Mouse (Mus musculus): ENCODE data around the gene Hist2h3c2.

Hist2h3c2 gene

GRCm38 (mm10) chr3:96196437-96197128, 42.3 kb downstream of the Hist2h3c2 start:
- DNase-seq (ENCODE audit: low spot score) = no peak

GRCm38 (mm10) chr3:96195616-96196313, 43.2 kb downstream of the Hist2h3c2 start:
- DNase-seq (ENCODE audit: low spot score) = no peak

GRCm38 (mm10) chr3:96194966-96195365, 44.0 kb downstream of the Hist2h3c2 start:
- no peak for DNase-seq (ENCODE audit: low spot score)

- no peak for DNase-seq (ENCODE audit: low spot score)
Observed at GRCm38 (mm10) chr3:96192977-96193376, 46.0 kb downstream of the Hist2h3c2 start.

Data from layer of hippocampus, adult 9-10 months (tissue).